Mouse (Mus musculus) left cerebral cortex, postnatal 25 days (tissue): Measurements from ENCODE around the gene Smu1. TPM values are rescaled to one million over a fixed set of nuclear protein-coding genes. Genes with fewer than 3 reads are reported as not detected.
"Not testable (repeated sequence)": the region's sequence is repeated elsewhere in the genome, so short reads cannot be mapped to it uniquely, and the experiment has no call there.

Experiments
- DNase-seq, 2 experiments: peaks; one replicate each; pipeline ENCODE4 v3.0.0; 2022; ENCODE audit warnings: low spot score in 2 of 2, mixed read lengths in 1 of 2
- intact Hi-C: fragments of 180-260 bp; cut with DNase I; formaldehyde crosslinking; loops from one replicate; pipeline ENCODE4 v1.15.1; 2025
- total RNA-seq, 2 experiments: library from RNA; stranded (reverse); gene quantifications; 2 replicates each; pipeline ENCODE4 v1.2.3; 2021

Gene Smu1
- 10 to 100 TPM; 47.0 to 53.2 TPM for total RNA-seq

GRCm38 (mm10) chr4:40757780-40758420 is at the start of gene Smu1:
TSS of gene Smu1 (minus strand) at chr4:40757923.
- intact Hi-C loops, result loop anchor here (2.0 kb wide), 1 partner anchor 19 kb away; no protein-coding TSS in a partner anchor
- peak; percentile 97 to 98 for DNase-seq

- intact Hi-C loops, result no loop called here
- DNase-seq, result no peak
Measured at GRCm38 (mm10) chr4:40807382-40807781, 49.7 kb upstream of the Smu1 start.

- intact Hi-C loops, result no loop called here
- no peak for DNase-seq
Measured at GRCm38 (mm10) chr4:40805401-40805800, 47.7 kb upstream of the Smu1 start.

- intact Hi-C loops, result no loop called here
- DNase-seq, result no peak
Measured at GRCm38 (mm10) chr4:40802787-40803186, 45.1 kb upstream of the Smu1 start.

GRCm38 (mm10) chr4:40801908-40802307 is 44.2 kb upstream of the Smu1 start:
- DNase-seq, result no peak
- intact Hi-C loops, result no loop called here

GRCm38 (mm10) chr4:40800873-40801272 is 43.1 kb upstream of the Smu1 start:
- intact Hi-C loops, result no loop called here
- no peak for DNase-seq

- DNase-seq, intact Hi-C loops: not testable (repeated sequence)
Measured at GRCm38 (mm10) chr4:40798833-40799555, 41.3 kb upstream of the Smu1 start.

GRCm38 (mm10) chr4:40795761-40796160 is 38.0 kb upstream of the Smu1 start:
- intact Hi-C loops, result no loop called here

GRCm38 (mm10) chr4:40794320-40794719 is 36.6 kb upstream of the Smu1 start:
- intact Hi-C loops, result no loop called here

More at GRCm38 (mm10) chr4:40795761-40796160, 38.0 kb upstream of the Smu1 start:
- DNase-seq, result no peak

GRCm38 (mm10) chr4:40791176-40791575 is 33.5 kb upstream of the Smu1 start:
- intact Hi-C loops, result no loop called here

More at GRCm38 (mm10) chr4:40794320-40794719, 36.6 kb upstream of the Smu1 start:
- no peak for DNase-seq

GRCm38 (mm10) chr4:40786578-40786977 is 28.9 kb upstream of the Smu1 start:
- DNase-seq, result no peak
- intact Hi-C loops, result no loop called here

More at GRCm38 (mm10) chr4:40791176-40791575, 33.5 kb upstream of the Smu1 start:
- DNase-seq, result no peak

- intact Hi-C loops, result no loop called here
- DNase-seq, result no peak
Measured at GRCm38 (mm10) chr4:40785620-40786166, 28.0 kb upstream of the Smu1 start.

- intact Hi-C loops, result no loop called here
- DNase-seq, result no peak
Measured at GRCm38 (mm10) chr4:40784556-40785169, 26.9 kb upstream of the Smu1 start.

- intact Hi-C loops, result no loop called here
- DNase-seq, result no peak
Measured at GRCm38 (mm10) chr4:40783049-40783448, 25.3 kb upstream of the Smu1 start.

GRCm38 (mm10) chr4:40781797-40782495 is 24.2 kb upstream of the Smu1 start:
- intact Hi-C loops, result no loop called here
- no peak for DNase-seq

- intact Hi-C loops, result no loop called here
- no peak for DNase-seq
Measured at GRCm38 (mm10) chr4:40781143-40781542, 23.4 kb upstream of the Smu1 start.

GRCm38 (mm10) chr4:40778656-40779055 is 20.9 kb upstream of the Smu1 start:
- intact Hi-C loops, result no loop called here
- no peak for DNase-seq

- no peak for DNase-seq
- intact Hi-C loops, result no loop called here
Measured at GRCm38 (mm10) chr4:40777116-40777515, 19.4 kb upstream of the Smu1 start.

GRCm38 (mm10) chr4:40776416-40776815 is 18.7 kb upstream of the Smu1 start:
- intact Hi-C loops, result no loop called here
- no peak for DNase-seq
